Mouse (Mus musculus) heart, embryonic 14.5 days (tissue): Measurements from ENCODE around the gene Ube2d2b. TPM values are rescaled to one million over a fixed set of nuclear protein-coding genes. Genes with fewer than 3 reads are reported as not detected.

Experiments
- polyA plus RNA-seq: library from polyadenylated mRNA; unstranded; fragments of >200 nt; fragmentation: Nextera tagmentation; extraction: Ambion mirVana; gene quantifications from 2 replicates; pipeline ENCODE4 v1.2.1, GENCODE M21; 2014

The Ube2d2b gene
- polyA plus RNA-seq, 1 experiment from 2014 or later = 0.42 TPM

Other genes starting within 250 kb of the Ube2d2b start
- 14.8 and 15.5 TPM in 2 replicates for gene Rpap2, start 232.7 kb upstream of the Ube2d2b start, polyA plus RNA-seq
- gene Glmn, start 232.2 kb upstream of the Ube2d2b start, polyA plus RNA-seq = 20.4 and 22.3 TPM in 2 replicates
- gene Gfi1, start 104.1 kb upstream of the Ube2d2b start, polyA plus RNA-seq = 0.09 TPM in 1 of 2 replicates, not detected in the other
- 45.9 and 50.2 TPM in 2 replicates for gene Evi5, start 45.0 kb downstream of the Ube2d2b start, polyA plus RNA-seq
- 44.9 and 47.3 TPM in 2 replicates for gene Rpl5, start 70.4 kb downstream of the Ube2d2b start, polyA plus RNA-seq
- 18.4 and 19.8 TPM in 2 replicates for gene Fam69a, start 157.0 kb downstream of the Ube2d2b start, polyA plus RNA-seq
- gene Mtf2, start 235.6 kb downstream of the Ube2d2b start, polyA plus RNA-seq = 63.6 and 68.3 TPM in 2 replicates